Comparison of ENCODE assay signal across 8 mouse cellular contexts in the genomic region with DNA sequence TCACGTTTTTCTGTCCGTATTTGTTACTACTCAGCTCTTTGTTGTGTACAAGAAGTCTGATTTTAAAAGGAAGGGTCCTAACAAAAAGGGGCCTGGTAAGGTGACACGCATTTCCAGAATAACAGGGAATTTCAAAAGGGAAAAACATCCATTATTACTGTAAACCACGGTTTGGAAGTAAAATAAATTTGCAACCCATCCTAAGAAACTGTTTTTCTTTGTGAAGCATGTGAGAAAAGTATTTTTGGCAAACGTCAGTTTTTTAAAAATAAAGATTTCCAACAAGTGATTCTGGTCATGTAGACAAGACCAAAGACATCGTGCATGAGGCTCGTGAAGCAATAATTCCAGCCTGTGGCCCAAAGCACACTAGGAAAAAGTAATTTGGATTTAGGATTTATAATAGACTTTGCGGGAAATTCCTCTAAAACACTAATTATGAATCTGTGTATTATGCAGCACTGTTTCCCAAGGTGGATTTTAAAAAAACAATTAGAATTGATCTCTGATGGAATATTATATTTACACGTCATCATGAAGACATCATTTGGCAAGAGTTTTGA. TPM values are rescaled to one million over a fixed set of nuclear protein-coding genes. Genes with fewer than 3 reads are reported as not detected.
A peak's percentile ranks its signal among the peaks of the same experiment; 100 is the strongest.
DNase-seq lines count a peak whose midpoint lies in the region; ATAC-seq lines count a peak whose summit lies in the region.

No protein-coding gene starts in this region.

- H3K4me1 ChIP-seq in heart, embryonic 15.5 days (replicated peaks): peaks cover 13% of the 10 kb centered on the region
- peaks cover 26% of the 10 kb centered on the region for H3K4me1 ChIP-seq in hindbrain, embryonic 13.5 days (replicated peaks)
- H3K4me1 ChIP-seq in midbrain, embryonic 14.5 days (ENCODE audit: control insufficient read depth, insufficient read depth, low read length): peaks cover 21% of the 10 kb centered on the region

- WGBS in heart, embryonic 15.5 days: 17% methylated on average over 9 of the region's 9 CpGs
- WGBS in hindbrain, embryonic 13.5 days: 10% methylated on average over 9 of the region's 9 CpGs
- WGBS in midbrain, embryonic 14.5 days: 5% methylated on average over 9 of the region's 9 CpGs

- H3K27me3 ChIP-seq in heart, embryonic 15.5 days: no peaks in the 10 kb centered on the region
- H3K27me3 ChIP-seq in hindbrain, embryonic 13.5 days: no peaks in the 10 kb centered on the region
- H3K27me3 ChIP-seq in midbrain, embryonic 14.5 days (ENCODE audit: control insufficient read depth, insufficient read depth, low read length): no peaks in the 10 kb centered on the region

- DNase-seq in heart, postnatal 4 days: no peak
- peak; percentile 24 for DNase-seq in NIH3T3 (ENCODE audit: low read depth)
- DNase-seq in midbrain, embryonic 14.5 days: peak; percentile 62
- no peak for DNase-seq in urinary bladder, postnatal 36 days (ENCODE audit: low spot score in 2 of 2)
- no peak for DNase-seq in lung, postnatal 25 days (ENCODE audit: low spot score)

- H3K9ac ChIP-seq in heart, embryonic 15.5 days: peak overlapping the region; percentile 84
- peak overlapping the region; percentile 95 for H3K9ac ChIP-seq in hindbrain, embryonic 13.5 days
- peak overlapping the region; percentile 96 for H3K9ac ChIP-seq in midbrain, embryonic 14.5 days (replicated peaks; ENCODE audit: low read length)

- H3K27ac ChIP-seq in heart, embryonic 15.5 days: peak overlapping the region; percentile 99
- peak overlapping the region; percentile 100 for H3K27ac ChIP-seq in hindbrain, embryonic 13.5 days
- peak overlapping the region; percentile 100 for H3K27ac ChIP-seq in midbrain, embryonic 14.5 days (replicated peaks; ENCODE audit: low read depth, low read length)

- peak overlapping the region; percentile 91 for H3K4me2 ChIP-seq in heart, embryonic 15.5 days
- peak overlapping the region; percentile 90 for H3K4me2 ChIP-seq in hindbrain, embryonic 13.5 days
- H3K4me2 ChIP-seq in midbrain, embryonic 14.5 days (ENCODE audit: low read length): peak overlapping the region; percentile 98

- H3K36me3 ChIP-seq in heart, embryonic 15.5 days: no peaks in the 10 kb centered on the region
- H3K36me3 ChIP-seq in hindbrain, embryonic 13.5 days: no peaks in the 10 kb centered on the region
- no peaks in the 10 kb centered on the region for H3K36me3 ChIP-seq in midbrain, embryonic 14.5 days (ENCODE audit: control insufficient read depth, insufficient read depth, low read length)

- H3K4me3 ChIP-seq in heart, embryonic 15.5 days: peak overlapping the region; percentile 65
- H3K4me3 ChIP-seq in hindbrain, embryonic 13.5 days: peak overlapping the region; percentile 58
- H3K4me3 ChIP-seq in midbrain, embryonic 14.5 days (replicated peaks; ENCODE audit: low read depth, low read length): peak overlapping the region; percentile 58

- H3K9me3 ChIP-seq in heart, embryonic 15.5 days (replicated peaks): no peaks in the 10 kb centered on the region
- no peaks in the 10 kb centered on the region for H3K9me3 ChIP-seq in hindbrain, embryonic 13.5 days
- no peaks in the 10 kb centered on the region for H3K9me3 ChIP-seq in midbrain, embryonic 14.5 days (ENCODE audit: control insufficient read depth, low read length)

- no peak for ATAC-seq in heart, embryonic 15.5 days (replicated peaks; ENCODE audit: insufficient number of reproducible peaks, insufficient read depth, low FRiP score, low read depth)
- ATAC-seq in hindbrain, embryonic 13.5 days (ENCODE audit: low FRiP score): no peak
- no peak for ATAC-seq in midbrain, embryonic 14.5 days (ENCODE audit: low FRiP score, low TSS enrichment)
- no peak for ATAC-seq in erythroid progenitor cell, adult 5-6 weeks (replicated peaks; ENCODE audit: low FRiP score, poor library complexity, severe bottlenecking)

RNA-seq across cellular contexts. Expression of a gene that starts 3.2 kb away (rescaled TPM):
- polyA plus RNA-seq in heart, embryonic 15.5 days (2015; fragmentation: Nextera tagmentation; extraction: Ambion mirVana): 35.1 and 36.0 TPM in 2 replicates
- 10 to 100 TPM; 41.5 to 44.3 TPM for total RNA-seq in heart, postnatal 4 days (2021)
- 60.3 and 61.4 TPM in 2 replicates for polyA plus RNA-seq in hindbrain, embryonic 13.5 days (2015; fragmentation: Nextera tagmentation; extraction: Ambion mirVana)
- 33.5 and 40.1 TPM in 2 replicates for polyA plus RNA-seq in midbrain, embryonic 14.5 days (2014; fragmentation: Nextera tagmentation; extraction: Ambion mirVana)
- total RNA-seq in erythroid progenitor cell, adult 5-6 weeks (2015; ENCODE audit: low replicate concordance): 122 and 125 TPM in 2 replicates
- total RNA-seq in erythroid progenitor cell, adult 5-6 weeks (2017; ENCODE audit: low replicate concordance): 77.9 and 98.0 TPM in 2 replicates

RNA-seq across cellular contexts. Expression of a gene that starts 9.4 kb away (rescaled TPM):
- polyA plus RNA-seq in heart, embryonic 15.5 days (2015; fragmentation: Nextera tagmentation; extraction: Ambion mirVana): 4.8 and 5.3 TPM in 2 replicates
- 1 to 10 TPM; 6.3 to 7.2 TPM for total RNA-seq in heart, postnatal 4 days (2021)
- 11.5 and 12.7 TPM in 2 replicates for polyA plus RNA-seq in hindbrain, embryonic 13.5 days (2015; fragmentation: Nextera tagmentation; extraction: Ambion mirVana)
- 9.1 and 9.4 TPM in 2 replicates for polyA plus RNA-seq in midbrain, embryonic 14.5 days (2014; fragmentation: Nextera tagmentation; extraction: Ambion mirVana)
- total RNA-seq in erythroid progenitor cell, adult 5-6 weeks (2015; ENCODE audit: low replicate concordance): not detected in 2 replicates
- total RNA-seq in erythroid progenitor cell, adult 5-6 weeks (2017; ENCODE audit: low replicate concordance): not detected in 2 replicates

RNA-seq across cellular contexts. Expression of a gene that starts 20.7 kb away (rescaled TPM):
- polyA plus RNA-seq in heart, embryonic 15.5 days (2015; fragmentation: Nextera tagmentation; extraction: Ambion mirVana): 11.6 and 13.2 TPM in 2 replicates
- total RNA-seq in heart, postnatal 4 days (2021): 1 to 10 TPM; 4.7 to 5.0 TPM
- 13.1 and 14.0 TPM in 2 replicates for polyA plus RNA-seq in hindbrain, embryonic 13.5 days (2015; fragmentation: Nextera tagmentation; extraction: Ambion mirVana)
- 7.9 and 9.2 TPM in 2 replicates for polyA plus RNA-seq in midbrain, embryonic 14.5 days (2014; fragmentation: Nextera tagmentation; extraction: Ambion mirVana)
- not detected in 2 replicates for total RNA-seq in erythroid progenitor cell, adult 5-6 weeks (2015; ENCODE audit: low replicate concordance)
- not detected in 2 replicates for total RNA-seq in erythroid progenitor cell, adult 5-6 weeks (2017; ENCODE audit: low replicate concordance)

Comparison
In these comparisons a context has a peak if more than half of its experiments do, and no peak if none do; other contexts are left out.
1. DNase-seq: peak in NIH3T3 (single experiment) and midbrain, embryonic 14.5 days (single experiment); none in heart, postnatal 4 days (single experiment), urinary bladder, postnatal 36 days (0 of 2) and lung, postnatal 25 days (single experiment).
2. Peak in every context shown above with its lines, with median percentiles within 50 percentile points of each other: H3K27ac ChIP-seq, H3K4me2 ChIP-seq, H3K4me3 ChIP-seq and H3K9ac ChIP-seq.